Mouse (Mus musculus) layer of hippocampus, postnatal 14 days (tissue): Measurements from ENCODE around the gene G6pc. TPM values are rescaled to one million over a fixed set of nuclear protein-coding genes. Genes with fewer than 3 reads are reported as not detected.

Experiments
- DNase-seq, 2 experiments: peaks; one replicate each; pipeline ENCODE4 v3.0.0; 2021 to 2022; ENCODE audit warnings: low spot score in 2 of 2, mixed read lengths in 1 of 2
- microRNA-seq, 2 experiments: library from miRNA; unstranded; fragments of <30 nt; microRNA quantifications; one replicate each; pipeline ENCODE4 v1.2.0; 2021
- total RNA-seq, 2 experiments: library from RNA; stranded (reverse); gene quantifications; 2 replicates each; pipeline ENCODE4 v1.2.3; 2021

Gene G6pc
- total RNA-seq, 2 experiments from 2014 or later, result 0.14 TPM; not detected in 1

- peak; percentile 94 to 98 for DNase-seq
Observed at GRCm38 (mm10) chr11:101424925-101425813, 57.8 kb downstream of the G6pc start, which contains the start of the genes Rundc1 and Ptges3l. Gene Rundc1 (plus strand): TSS chr11:101425085. Gene Ptges3l (minus strand): TSS chr11:101425333.

- no peak for DNase-seq
Observed at GRCm38 (mm10) chr11:101426165-101426564, 58.8 kb downstream of the G6pc start.

Small RNA genes lying within 50 kb of the gene (microRNA-seq; reads per million reads assigned to microRNA genes)
- gene Gm25593 (0 reads per million in 2 experiments), gene Mir6929 (0 to 1.8 reads per million in 2 experiments)

Other genes with a start within 250 kb of the G6pc start
- gene Retreg3, start 247.7 kb upstream of the G6pc start, total RNA-seq, result 10 to 100 TPM; 57.1 to 61.1 TPM
- gene Tubg1, start 247.6 kb upstream of the G6pc start, total RNA-seq, result 10 to 100 TPM; 48.9 to 52.6 TPM
- gene Tubg2, start 211.7 kb upstream of the G6pc start, total RNA-seq, result 10 to 100 TPM; 36.7 to 41.0 TPM
- 100 to 1,000 TPM; 137 to 149 TPM for gene Cntnap1, start 197.0 kb upstream of the G6pc start, total RNA-seq
- gene Plekhh3, start 196.2 kb upstream of the G6pc start, total RNA-seq, result 10 to 100 TPM; 14.2 to 16.1 TPM
- under 1 TPM in 1 of 2 experiments, not detected in 1; 0.18 TPM for gene Ccr10, start 192.1 kb upstream of the G6pc start, total RNA-seq
- 10 to 100 TPM; 38.2 to 40.0 TPM for gene Ezh1, start 141.1 kb upstream of the G6pc start, total RNA-seq
- 10 to 100 TPM; 74.0 to 75.7 TPM for gene Ramp2, start 121.5 kb upstream of the G6pc start, total RNA-seq
- gene Vps25, start 113.9 kb upstream of the G6pc start, total RNA-seq, result 10 to 100 TPM; 72.3 to 80.9 TPM
- gene Wnk4, start 107.0 kb upstream of the G6pc start, total RNA-seq, result 1 to 10 TPM; 6.9 to 9.4 TPM
- gene Cntd1, start 88.5 kb upstream of the G6pc start, total RNA-seq, result under 1 TPM; 0.33 to 0.46 TPM
- gene Coa3, start 88.4 kb upstream of the G6pc start, total RNA-seq, result 10 to 100 TPM; 82.2 to 93.7 TPM
- 100 to 1,000 TPM; 182 to 185 TPM for gene Becn1, start 65.3 kb upstream of the G6pc start, total RNA-seq
- gene Psme3, start 51.3 kb upstream of the G6pc start, total RNA-seq, result 100 to 1,000 TPM; 103 to 114 TPM
- gene Aoc2, start 42.5 kb upstream of the G6pc start, total RNA-seq, result 1 to 10 TPM; 4.8 to 5.4 TPM
- 1 to 10 TPM; 1.6 to 2.7 TPM for gene Aoc3, start 37.0 kb upstream of the G6pc start, total RNA-seq
- 10 to 100 TPM; 41.9 to 43.7 TPM for gene Aarsd1, start 50.1 kb downstream of the G6pc start, total RNA-seq
- 1 to 10 TPM; 4.8 to 5.7 TPM for gene Gm27029, start 57.2 kb downstream of the G6pc start, total RNA-seq
- 10 to 100 TPM; 29.7 to 30.1 TPM for gene Rundc1, start 57.5 kb downstream of the G6pc start, total RNA-seq
- 1 to 10 TPM; 3.2 to 4.8 TPM for gene Ptges3l, start 57.8 kb downstream of the G6pc start, total RNA-seq
- gene Rpl27, start 74.7 kb downstream of the G6pc start, total RNA-seq, result 10 to 100 TPM; 45.9 to 49.9 TPM
- 1 to 10 TPM; 2.6 to 3.1 TPM for gene Ifi35, start 80.8 kb downstream of the G6pc start, total RNA-seq
- gene Rnd2, start 97.4 kb downstream of the G6pc start, total RNA-seq, result 100 to 1,000 TPM; 210 to 231 TPM
- gene Vat1, start 98.7 kb downstream of the G6pc start, total RNA-seq, result 10 to 100 TPM; 53.0 to 64.9 TPM
- gene Brca1, start 184.4 kb downstream of the G6pc start, total RNA-seq, result 1 to 10 TPM; 1.3 to 3.2 TPM
- gene Nbr1, start 184.6 kb downstream of the G6pc start, total RNA-seq, result 100 to 1,000 TPM; 122 to 177 TPM
- 1 to 10 TPM; 2.0 to 4.1 TPM for gene Tmem106a, start 214.7 kb downstream of the G6pc start, total RNA-seq
- not detected for gene Gm11634, start 231.7 kb downstream of the G6pc start, total RNA-seq